Mouse (Mus musculus) adrenal gland, adult 8-10 months (tissue): ENCODE data around the gene Tet1. TPM values are rescaled to one million over a fixed set of nuclear protein-coding genes. Genes with fewer than 3 reads are reported as not detected.
"Not testable (repeated sequence)": the region's sequence is repeated elsewhere in the genome, so short reads cannot be mapped to it uniquely, and the experiment has no call there.

ENCODE experiments used
- DNase-seq: peaks from one replicate; pipeline ENCODE4 v3.0.0; 2022
- total RNA-seq, 4 experiments: library from RNA; stranded (reverse); gene quantifications; 2 replicates each; pipeline ENCODE4 v1.2.4; 2022

Gene Tet1
- 1 to 10 TPM; 3.5 to 6.6 (median 5.2) TPM for total RNA-seq

DNA sequence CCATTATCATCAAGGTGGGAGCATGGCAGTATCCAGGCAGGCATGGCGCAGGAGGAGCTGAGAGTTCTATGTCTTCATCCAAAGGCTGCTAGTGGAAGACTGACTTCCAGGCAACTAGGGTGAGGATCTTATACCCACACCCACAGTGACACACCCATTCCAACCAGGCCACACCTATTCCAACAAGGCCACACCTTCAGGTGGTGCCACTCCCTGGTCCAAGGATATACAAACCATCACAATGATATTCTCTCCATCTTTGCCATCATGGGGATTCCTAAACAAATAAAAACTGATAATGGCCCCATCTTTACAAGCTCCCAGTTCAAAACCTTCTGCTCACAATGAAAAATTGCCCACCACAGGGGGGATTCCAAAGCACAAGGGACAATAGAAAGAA lies at the start of gene Tet1:
Gene Tet1 (minus strand): TSS at position 101 of the 400 bp plus-strand sequence.
- not testable (repeated sequence) for DNase-seq

- DNase-seq: no peak
These were observed 39.8 kb upstream of the Tet1 start for GRCm38 (mm10) chr10:62948551-62948950.

GRCm38 (mm10) chr10:62946738-62947471 lies 38.1 kb upstream of the Tet1 start, which contains the start of gene Dna2:
Gene Dna2 (plus strand): TSS chr10:62947026.
- peak; percentile 60 for DNase-seq

DNA sequence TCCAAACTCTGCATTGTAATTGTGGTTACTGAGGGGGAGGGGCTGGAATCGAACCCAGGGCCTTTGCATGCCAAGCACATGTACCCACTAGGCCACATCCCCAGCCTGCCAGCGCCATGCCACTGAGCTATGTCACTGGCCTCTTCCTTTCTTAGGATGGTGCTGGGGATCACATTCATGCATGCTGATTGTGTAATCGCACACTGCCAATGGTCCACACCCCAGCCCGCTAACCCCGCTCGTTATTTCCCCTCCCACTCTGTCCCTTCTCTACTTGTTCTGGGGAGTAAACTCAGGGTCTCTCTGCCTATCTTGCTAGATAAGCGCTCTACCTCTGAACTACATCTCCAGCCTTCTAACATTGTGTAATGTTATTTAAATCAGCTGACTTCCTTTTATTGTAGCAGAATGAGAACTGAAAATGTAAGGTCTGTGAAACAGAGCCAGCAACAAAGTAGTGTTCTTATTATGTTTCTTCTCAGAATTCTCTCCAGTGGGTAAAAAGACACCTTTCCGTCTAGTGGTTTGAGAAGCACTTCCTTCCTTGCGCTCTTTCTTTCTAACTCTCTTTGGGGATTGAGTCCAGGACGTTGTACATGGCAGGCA lies 36.3 kb upstream of the Tet1 start:
- no peak for DNase-seq

DNA sequence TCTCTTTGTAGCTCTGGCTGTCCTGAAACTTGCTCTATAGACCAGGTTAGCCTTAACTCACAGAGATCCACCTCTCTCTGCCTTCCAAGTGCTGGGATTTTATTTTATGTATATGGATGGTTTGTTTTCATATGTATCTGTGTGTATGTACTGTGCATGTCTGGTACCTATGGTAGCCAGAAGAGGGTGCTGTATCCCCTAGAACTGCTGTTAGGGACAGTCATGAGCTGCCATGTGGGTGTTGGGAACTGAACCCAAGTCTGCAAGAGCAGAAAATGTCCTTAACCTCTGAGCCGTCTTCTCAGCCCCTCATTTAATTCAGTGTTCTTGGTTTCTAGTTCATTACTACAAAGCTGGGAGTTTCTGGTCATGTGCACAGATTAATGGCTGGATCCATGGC lies 23.6 kb upstream of the Tet1 start:
- DNase-seq: no peak

DNA sequence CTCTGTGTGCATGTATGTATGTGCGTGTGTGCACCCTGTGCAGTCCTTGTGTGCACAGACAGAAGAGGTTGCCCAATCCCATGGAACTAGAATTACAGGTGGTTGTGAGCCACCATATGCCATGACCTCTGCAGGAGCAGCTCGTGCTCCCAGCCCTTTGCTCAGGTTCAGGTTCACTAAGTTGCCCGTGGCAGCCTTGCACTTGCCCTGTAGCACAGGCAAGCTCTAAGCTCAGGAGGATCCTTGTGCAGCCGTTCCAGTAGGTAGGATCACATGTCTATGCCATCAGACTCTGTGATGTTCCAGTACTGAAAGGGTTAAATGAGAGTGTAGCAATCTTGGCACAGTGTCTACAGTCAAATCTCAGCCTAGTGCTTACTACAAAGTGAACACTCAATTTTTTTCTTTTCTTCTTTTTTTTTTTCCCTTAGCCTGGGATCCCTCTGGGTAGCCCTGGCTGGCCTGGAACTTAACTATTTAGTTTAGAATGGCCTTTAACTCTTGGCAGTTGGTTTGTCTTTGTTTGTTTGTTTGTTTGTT lies 15.4 kb upstream of the Tet1 start:
- DNase-seq: no peak

DNA sequence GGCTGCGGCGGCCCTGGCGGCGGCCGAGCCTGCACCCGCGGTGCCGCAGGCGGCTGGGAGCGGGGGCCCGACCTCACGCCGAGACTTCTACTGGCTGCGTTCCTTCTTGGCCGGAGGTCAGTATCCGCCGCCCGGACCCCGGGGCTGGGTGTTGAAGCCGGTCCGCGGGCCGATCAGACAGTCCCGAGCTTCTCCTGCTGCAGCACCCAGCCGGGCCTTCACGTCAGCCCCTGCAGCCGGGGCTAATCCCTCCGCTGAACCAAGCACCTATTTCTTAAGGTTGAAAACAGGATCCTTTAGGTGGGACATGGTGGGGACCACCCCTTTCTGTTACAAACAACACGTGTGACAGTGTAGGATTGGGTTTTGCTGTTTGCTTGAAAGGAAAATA lies 12.0 kb upstream of the Tet1 start:
- DNase-seq: no peak

DNA sequence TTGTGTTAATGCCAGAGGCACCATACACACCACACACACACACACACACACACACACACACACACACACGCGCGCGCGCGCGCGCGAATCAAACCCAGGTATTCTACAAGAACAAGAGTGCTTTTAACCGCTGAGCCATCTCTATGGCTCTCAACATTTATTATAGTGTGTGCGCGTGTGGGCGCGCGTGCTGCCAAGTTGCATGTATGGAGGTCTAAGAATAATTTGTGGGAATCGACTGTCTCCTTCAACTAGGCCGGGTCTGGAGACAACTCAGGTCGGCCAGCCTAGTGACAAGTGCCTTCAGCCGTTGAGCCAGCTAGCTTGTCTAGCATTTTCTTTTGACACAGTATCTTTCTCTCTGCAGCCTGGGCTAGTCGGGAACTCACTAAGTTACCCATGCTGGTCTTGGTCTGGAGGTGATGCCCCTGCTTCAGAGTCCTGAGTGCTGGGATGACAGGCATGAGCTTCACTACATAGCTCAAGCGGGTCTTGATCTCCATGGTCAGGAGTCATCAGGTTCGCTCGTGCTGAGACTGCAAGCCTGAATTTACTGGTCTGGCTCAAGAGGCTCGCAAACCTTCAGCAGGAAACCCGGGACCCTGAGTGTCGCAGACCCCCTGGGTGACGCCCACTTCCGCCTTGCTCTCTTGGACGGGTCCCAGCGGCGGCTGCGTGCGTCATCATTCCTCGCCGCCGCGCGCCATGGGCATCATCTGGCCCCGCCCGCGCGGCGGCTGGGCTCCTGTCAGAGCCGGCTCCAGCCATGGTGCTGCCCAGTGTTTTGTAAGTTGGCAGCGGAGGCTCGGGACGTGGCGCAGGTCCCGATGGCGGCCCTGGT lies 11.3 kb upstream of the Tet1 start, which contains the start of gene Slc25a16:
Gene Slc25a16 (plus strand): TSS at position 709 of the 841 bp plus-strand sequence.
- peak; percentile 87 for DNase-seq

DNA sequence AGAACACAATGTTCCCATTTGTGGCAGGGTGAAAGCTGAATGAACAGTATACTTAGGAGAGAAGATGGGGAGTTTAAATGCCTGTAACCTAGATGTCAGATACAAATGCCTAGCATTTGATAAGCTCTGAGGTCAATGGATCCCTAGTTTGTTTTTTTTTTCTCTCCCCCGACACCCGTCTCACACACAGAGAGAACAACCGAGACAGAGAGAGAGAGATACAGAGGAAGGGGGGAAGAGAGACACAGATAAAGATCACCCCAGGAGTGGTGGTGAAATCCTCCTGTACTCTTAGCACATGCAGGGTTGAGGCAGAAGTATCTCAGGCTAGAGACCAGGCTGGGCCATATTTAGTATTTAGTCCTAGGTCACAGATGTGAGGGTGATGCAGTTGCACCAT lies 10.2 kb upstream of the Tet1 start:
- no peak for DNase-seq

- no peak for DNase-seq
These were observed 2.3 kb upstream of the Tet1 start for GRCm38 (mm10) chr10:62911120-62911519.

GRCm38 (mm10) chr10:62906336-62906735 lies 2.5 kb downstream of the Tet1 start:
- no peak for DNase-seq

- DNase-seq: no peak
These were observed 6.0 kb downstream of the Tet1 start for GRCm38 (mm10) chr10:62902829-62903228.

GRCm38 (mm10) chr10:62901826-62902225 lies 7.0 kb downstream of the Tet1 start:
- no peak for DNase-seq

DNA sequence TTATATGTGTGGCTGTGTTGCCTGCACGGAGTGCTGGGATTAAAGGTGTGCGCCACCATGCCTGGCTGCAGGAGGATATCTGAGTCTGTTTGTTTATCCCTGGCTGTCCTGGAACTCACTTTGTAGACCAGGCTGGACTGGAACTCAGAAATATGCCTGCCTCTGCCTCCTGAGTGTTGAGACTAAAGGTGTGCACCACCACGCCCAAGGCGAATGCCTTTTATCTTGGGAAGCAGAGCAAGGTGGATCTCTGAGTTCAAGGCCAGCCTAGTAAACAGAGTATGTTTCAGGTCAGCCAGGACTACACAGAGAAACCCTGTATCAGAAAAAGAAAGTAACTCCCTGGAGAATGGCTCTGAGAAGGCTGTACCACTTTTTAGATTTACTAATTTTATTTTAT lies 8.7 kb downstream of the Tet1 start:
- DNase-seq: no peak

GRCm38 (mm10) chr10:62898061-62898460 lies 10.7 kb downstream of the Tet1 start:
- no peak for DNase-seq

GRCm38 (mm10) chr10:62897437-62897836 lies 11.4 kb downstream of the Tet1 start:
- DNase-seq: no peak

- no peak for DNase-seq
These were observed 12.0 kb downstream of the Tet1 start for GRCm38 (mm10) chr10:62896774-62897173.

- no peak for DNase-seq
These were observed 12.8 kb downstream of the Tet1 start for GRCm38 (mm10) chr10:62896035-62896434.

GRCm38 (mm10) chr10:62895386-62895785 lies 13.4 kb downstream of the Tet1 start:
- DNase-seq: no peak

DNA sequence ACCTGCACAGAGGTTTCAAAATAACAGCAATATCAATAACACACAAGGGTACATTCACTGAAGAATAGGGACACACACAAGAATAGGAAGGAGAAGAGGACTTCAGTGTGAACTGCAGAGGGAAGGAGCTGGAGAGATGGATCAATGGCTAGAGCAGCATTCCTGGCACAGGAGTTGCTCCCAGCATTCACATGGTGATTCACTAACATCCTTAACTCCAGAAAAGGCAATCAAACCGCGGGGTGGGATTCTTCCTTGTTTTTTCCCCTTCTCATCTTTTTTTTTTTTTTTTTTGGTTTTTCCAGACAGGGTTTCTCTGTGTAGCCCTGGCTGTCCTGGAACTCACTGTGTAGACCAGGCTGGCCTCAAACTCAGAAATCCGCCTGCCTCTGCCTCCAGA lies 14.3 kb downstream of the Tet1 start:
- DNase-seq: no peak

- no peak for DNase-seq
These were observed 15.4 kb downstream of the Tet1 start for GRCm38 (mm10) chr10:62893356-62893884.

DNA sequence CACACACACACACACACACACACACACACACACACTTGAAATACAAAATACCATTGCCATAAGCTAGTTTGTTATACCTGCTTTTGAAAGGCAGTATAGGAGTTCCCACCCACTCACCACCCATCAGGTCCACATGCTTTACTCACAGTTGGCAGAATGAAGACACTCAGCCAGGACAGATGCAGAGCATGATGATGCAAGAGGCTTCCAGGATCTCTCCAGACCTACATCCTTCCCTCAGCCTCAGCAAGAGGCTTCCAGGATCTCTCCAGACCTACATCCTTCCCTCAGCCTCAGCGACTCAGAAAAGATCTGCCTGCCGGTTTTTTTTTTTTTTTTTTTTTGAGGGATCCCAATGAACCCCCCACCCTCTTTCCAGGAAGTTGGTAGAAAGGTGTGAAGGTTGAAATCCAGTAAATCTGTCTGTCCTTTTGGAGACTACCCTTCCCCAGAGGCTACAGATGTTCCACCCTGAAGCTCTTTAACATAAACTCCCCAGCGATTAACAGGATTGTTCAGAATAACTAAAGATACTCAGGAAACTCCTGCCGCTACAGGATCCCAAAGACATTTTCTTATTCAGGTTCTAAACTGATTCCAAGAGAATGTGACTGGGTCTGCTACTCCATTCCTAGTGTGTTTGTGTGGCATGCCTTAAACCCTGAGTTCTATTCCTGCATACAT lies 16.1 kb downstream of the Tet1 start:
- no peak for DNase-seq
